Mouse (Mus musculus): ENCODE data around the gene Mthfd1l. TPM values are rescaled to one million over a fixed set of nuclear protein-coding genes. Genes with fewer than 3 reads are reported as not detected.

Mthfd1l gene
- total and polyA plus RNA-seq, 2 experiments from 2014 or later = 2.8 to 3.0 TPM

GRCm38 (mm10) chr10:4141689-4142088 lies 168.8 kb downstream of the Mthfd1l start:
- no peaks in the 10 kb centered on the region for H3K36me3 ChIP-seq (replicated peaks; ENCODE audit: control insufficient read depth, insufficient read depth, low read length)
- no peaks in the 10 kb centered on the region for H3K9me3 ChIP-seq (replicated peaks; ENCODE audit: control insufficient read depth, low read length)
- H3K4me1 ChIP-seq (ENCODE audit: control insufficient read depth, insufficient read depth) = no peaks in the 10 kb centered on the region
- WGBS = 83% methylated on average over 7 of the region's 7 CpGs
- no peaks in the 10 kb centered on the region for H3K27me3 ChIP-seq (ENCODE audit: control insufficient read depth, insufficient read depth, low read length)
- no peak overlapping the region for H3K27ac ChIP-seq (ENCODE audit: low read depth)
- H3K4me3 ChIP-seq (ENCODE audit: low read depth, low read length) = no peak overlapping the region
- DNase-seq (ENCODE audit: low spot score) (no peak), ATAC-seq (ENCODE audit: insufficient read depth, low read depth) (no peak)
- no peak overlapping the region for H3K4me2 ChIP-seq (ENCODE audit: low read depth, low read length)
- no peak overlapping the region for H3K9ac ChIP-seq (replicated peaks; ENCODE audit: low read depth, low read length)
- no peak for TF ChIP-seq CTCF (IDR thresholded peaks at IDR 0.05; ENCODE audit: low read depth)
- TF ChIP-seq EP300 (IDR thresholded peaks at IDR 0.05; ENCODE audit: low read depth) = no peak

- 88% methylated on average over 10 of the region's 10 CpGs for WGBS
- H3K9me3 ChIP-seq (replicated peaks; ENCODE audit: control insufficient read depth, low read length) = no peaks in the 10 kb centered on the region
- no peaks in the 10 kb centered on the region for H3K27me3 ChIP-seq (ENCODE audit: control insufficient read depth, insufficient read depth, low read length)
- H3K4me3 ChIP-seq (ENCODE audit: low read depth, low read length) = no peak overlapping the region
- no peaks in the 10 kb centered on the region for H3K4me1 ChIP-seq (ENCODE audit: control insufficient read depth, insufficient read depth)
- H3K4me2 ChIP-seq (ENCODE audit: low read depth, low read length) = no peak overlapping the region
- ATAC-seq (ENCODE audit: insufficient read depth, low read depth) (no peak), DNase-seq (ENCODE audit: low spot score) (no peak)
- no peak for TF ChIP-seq EP300 (IDR thresholded peaks at IDR 0.05; ENCODE audit: low read depth)
- no peak for TF ChIP-seq CTCF (IDR thresholded peaks at IDR 0.05; ENCODE audit: low read depth)
- no peak overlapping the region for H3K9ac ChIP-seq (replicated peaks; ENCODE audit: low read depth, low read length)
- H3K36me3 ChIP-seq (replicated peaks; ENCODE audit: control insufficient read depth, insufficient read depth, low read length) = no peaks in the 10 kb centered on the region
- no peak overlapping the region for H3K27ac ChIP-seq (ENCODE audit: low read depth)
These were observed 169.9 kb downstream of the Mthfd1l start for GRCm38 (mm10) chr10:4142816-4143215.

DNA sequence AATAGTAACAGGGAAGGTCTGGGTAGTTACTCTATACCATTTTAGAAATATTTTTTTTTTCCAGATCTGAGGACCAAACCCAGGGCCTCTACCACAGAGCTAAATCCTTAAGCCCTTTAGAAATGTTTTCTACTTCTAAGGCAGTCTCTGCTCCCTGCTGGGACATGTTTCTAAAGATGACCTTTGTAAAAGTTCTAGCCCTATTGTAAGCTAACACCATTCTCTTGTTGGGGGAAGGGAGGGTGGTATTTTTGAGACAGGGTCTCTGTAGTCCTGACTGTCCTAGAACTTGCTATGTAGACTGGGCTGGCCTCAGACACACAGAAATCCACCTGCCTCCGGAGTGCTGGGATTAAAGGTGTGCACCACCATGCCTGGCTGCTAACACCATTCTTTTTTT lies 170.5 kb downstream of the Mthfd1l start:
- TF ChIP-seq CTCF (IDR thresholded peaks at IDR 0.05; ENCODE audit: low read depth) (no peak), EP300 (IDR thresholded peaks at IDR 0.05; ENCODE audit: low read depth) (no peak)

DNA sequence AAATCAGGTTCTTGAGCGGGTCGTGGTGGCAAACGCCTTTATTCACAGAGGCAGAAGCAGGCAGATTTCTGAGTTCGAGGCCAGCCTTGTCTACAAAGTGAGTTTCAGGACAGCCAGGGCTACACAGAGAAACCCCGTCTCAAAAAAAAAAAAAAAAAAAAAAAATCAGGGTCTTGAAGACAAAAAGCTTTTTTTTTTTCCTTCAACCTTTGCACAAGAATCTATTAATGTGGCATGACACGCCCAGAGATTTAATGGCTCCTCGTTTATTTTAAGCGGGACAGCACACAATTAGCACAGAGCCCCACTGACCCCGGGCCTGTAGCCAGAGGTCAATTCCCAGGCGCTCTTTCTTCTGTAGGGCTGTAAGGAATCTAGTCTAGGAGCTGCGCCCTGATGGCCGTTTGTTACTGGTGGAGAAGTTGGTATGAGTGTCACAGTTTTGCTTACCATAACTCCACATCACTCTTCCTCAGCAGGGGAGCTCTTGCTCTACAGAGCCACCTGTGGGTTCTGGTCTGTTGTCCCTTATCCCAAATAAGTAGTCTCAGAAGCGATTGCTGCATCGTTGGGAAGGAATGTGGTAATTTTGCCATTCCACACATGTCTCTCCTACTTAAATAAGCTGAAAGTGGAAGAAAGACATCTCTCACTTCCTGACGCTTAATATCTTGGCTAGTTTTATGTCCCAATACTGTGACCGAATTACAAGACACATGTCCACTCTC lies 172.3 kb downstream of the Mthfd1l start:
- Histone ChIP-seq H3K27me3 (ENCODE audit: control insufficient read depth, insufficient read depth, low read length) (no peaks in the 10 kb centered on the region), H3K9ac (replicated peaks; ENCODE audit: low read depth, low read length) (no peak overlapping the region), H3K4me2 (ENCODE audit: low read depth, low read length) (no peak overlapping the region), H3K4me1 (ENCODE audit: control insufficient read depth, insufficient read depth) (no peaks in the 10 kb centered on the region), H3K4me3 (ENCODE audit: low read depth, low read length) (no peak overlapping the region), H3K9me3 (replicated peaks; ENCODE audit: control insufficient read depth, low read length) (no peaks in the 10 kb centered on the region), H3K27ac (ENCODE audit: low read depth) (no peak overlapping the region), H3K36me3 (replicated peaks; ENCODE audit: control insufficient read depth, insufficient read depth, low read length) (no peaks in the 10 kb centered on the region)
- no peak for TF ChIP-seq CTCF (IDR thresholded peaks at IDR 0.05; ENCODE audit: low read depth)
- DNase-seq (ENCODE audit: low spot score) (no peak), ATAC-seq (ENCODE audit: insufficient read depth, low read depth) (no peak)
- WGBS = 72% methylated on average over 16 of the region's 16 CpGs

More for the DNA sequence above, 170.5 kb downstream of the Mthfd1l start:
- H3K36me3 ChIP-seq (replicated peaks; ENCODE audit: control insufficient read depth, insufficient read depth, low read length) = no peaks in the 10 kb centered on the region
- no peak overlapping the region for H3K4me3 ChIP-seq (ENCODE audit: low read depth, low read length)
- DNase-seq (ENCODE audit: low spot score) = no peak
- 78% methylated on average over 1 of the region's 1 CpGs for WGBS
- no peaks in the 10 kb centered on the region for H3K4me1 ChIP-seq (ENCODE audit: control insufficient read depth, insufficient read depth)
- no peaks in the 10 kb centered on the region for H3K9me3 ChIP-seq (replicated peaks; ENCODE audit: control insufficient read depth, low read length)
- no peaks in the 10 kb centered on the region for H3K27me3 ChIP-seq (ENCODE audit: control insufficient read depth, insufficient read depth, low read length)
- H3K27ac ChIP-seq (ENCODE audit: low read depth) = no peak overlapping the region
- no peak overlapping the region for H3K4me2 ChIP-seq (ENCODE audit: low read depth, low read length)
- no peak overlapping the region for H3K9ac ChIP-seq (replicated peaks; ENCODE audit: low read depth, low read length)
- ATAC-seq (ENCODE audit: insufficient read depth, low read depth) = no peak

DNA sequence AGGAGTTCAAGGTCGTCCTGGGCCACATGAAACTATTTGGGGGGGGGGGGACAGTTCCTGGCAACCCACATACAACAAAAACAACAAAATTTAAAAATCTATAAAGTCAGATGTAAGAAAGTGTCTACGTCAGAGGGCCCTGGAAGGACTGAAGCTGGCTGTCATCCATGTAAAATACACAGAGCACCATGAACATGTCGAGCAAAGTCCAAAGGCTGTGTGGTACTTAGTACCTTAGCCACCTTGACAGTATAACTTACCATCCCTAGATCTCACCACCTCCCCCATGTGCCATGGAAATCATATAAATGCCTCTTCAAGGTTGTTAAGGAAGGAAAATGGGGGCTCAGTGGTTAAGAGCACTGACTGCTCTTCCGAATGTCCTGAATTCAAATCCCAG lies 174.0 kb downstream of the Mthfd1l start:
- Histone ChIP-seq H3K9me3 (replicated peaks; ENCODE audit: control insufficient read depth, low read length) (no peaks in the 10 kb centered on the region), H3K4me2 (ENCODE audit: low read depth, low read length) (no peak overlapping the region), H3K27me3 (ENCODE audit: control insufficient read depth, insufficient read depth, low read length) (no peaks in the 10 kb centered on the region), H3K9ac (replicated peaks; ENCODE audit: low read depth, low read length) (no peak overlapping the region), H3K36me3 (replicated peaks; ENCODE audit: control insufficient read depth, insufficient read depth, low read length) (no peaks in the 10 kb centered on the region), H3K4me3 (ENCODE audit: low read depth, low read length) (no peak overlapping the region), H3K27ac (ENCODE audit: low read depth) (no peak overlapping the region), H3K4me1 (ENCODE audit: control insufficient read depth, insufficient read depth) (no peaks in the 10 kb centered on the region)
- 79% methylated on average over 4 of the region's 4 CpGs for WGBS
- ATAC-seq (ENCODE audit: insufficient read depth, low read depth) (no peak), DNase-seq (ENCODE audit: low spot score) (no peak)
- TF ChIP-seq EP300 (IDR thresholded peaks at IDR 0.05; ENCODE audit: low read depth) (no peak), CTCF (IDR thresholded peaks at IDR 0.05; ENCODE audit: low read depth) (no peak)

DNA sequence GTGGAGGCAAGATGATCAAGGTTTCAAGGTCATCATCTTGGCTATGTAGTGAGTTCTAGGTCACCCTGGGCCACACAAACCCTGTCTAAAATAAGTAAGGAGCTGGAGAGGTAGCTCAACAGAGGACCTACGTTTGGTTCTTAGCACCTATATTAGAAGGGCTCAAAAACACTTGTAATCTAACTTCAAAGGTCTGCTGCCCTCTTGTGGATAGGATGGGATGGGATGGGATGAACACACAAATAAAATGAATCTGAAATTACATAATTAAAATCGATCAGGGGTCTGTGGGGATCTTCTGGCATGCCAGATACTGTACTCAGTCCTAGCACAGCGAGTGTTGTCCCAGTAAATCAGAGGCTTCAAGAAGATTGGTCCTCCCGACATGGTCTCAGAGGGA lies 178.2 kb downstream of the Mthfd1l start:
- DNase-seq (ENCODE audit: low spot score) (no peak), ATAC-seq (ENCODE audit: insufficient read depth, low read depth) (no peak)
- TF ChIP-seq EP300 (IDR thresholded peaks at IDR 0.05; ENCODE audit: low read depth) = no peak
- TF ChIP-seq CTCF (IDR thresholded peaks at IDR 0.05; ENCODE audit: low read depth) = peak; percentile 13; the same call in 1 of the 2 replicates
- no peaks in the 10 kb centered on the region for H3K9me3 ChIP-seq (replicated peaks; ENCODE audit: control insufficient read depth, low read length)
- H3K27me3 ChIP-seq (ENCODE audit: control insufficient read depth, insufficient read depth, low read length) = no peaks in the 10 kb centered on the region
- no peak overlapping the region for H3K9ac ChIP-seq (replicated peaks; ENCODE audit: low read depth, low read length)
- no peak overlapping the region for H3K4me2 ChIP-seq (ENCODE audit: low read depth, low read length)
- no peaks in the 10 kb centered on the region for H3K4me1 ChIP-seq (ENCODE audit: control insufficient read depth, insufficient read depth)
- no peaks in the 10 kb centered on the region for H3K36me3 ChIP-seq (replicated peaks; ENCODE audit: control insufficient read depth, insufficient read depth, low read length)
- H3K27ac ChIP-seq (ENCODE audit: low read depth) = no peak overlapping the region
- 89% methylated on average over 4 of the region's 4 CpGs for WGBS
- no peak overlapping the region for H3K4me3 ChIP-seq (ENCODE audit: low read depth, low read length)
